Comparison of ENCODE assay signal across 8 mouse cellular contexts in the genomic region with DNA sequence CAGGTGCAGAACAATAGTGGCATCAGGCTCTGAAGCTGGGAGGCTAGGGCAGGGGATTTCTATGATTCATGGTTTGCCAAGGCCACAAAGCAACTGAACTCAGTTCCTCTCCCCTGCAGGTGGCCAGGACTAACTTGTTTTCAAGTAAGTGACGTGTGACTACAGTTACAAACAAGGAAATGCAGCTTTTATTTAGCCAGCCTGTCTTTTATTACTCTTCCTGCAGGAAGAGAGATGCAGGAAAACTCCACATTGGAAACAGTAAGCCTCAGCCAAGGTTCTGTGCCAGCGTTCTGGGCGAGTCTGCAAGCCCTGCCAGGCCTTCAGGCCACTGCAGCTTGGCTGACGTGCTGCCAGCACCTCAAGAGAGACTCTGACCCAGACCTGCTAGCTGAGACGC. TPM values are rescaled to one million over a fixed set of nuclear protein-coding genes. Genes with fewer than 3 reads are reported as not detected.
DNase-seq lines count a peak whose midpoint lies in the region; ATAC-seq lines count a peak whose summit lies in the region.

No protein-coding gene starts in this region.

- no peak for ATAC-seq in CD4-positive, CD25-positive, alpha-beta regulatory T cell, adult 4 months

- DNase-seq in CD4-positive, CD25-positive, alpha-beta regulatory T cell, adult 2 months (ENCODE audit: low read depth, low spot score), result peak; percentile 15
- peak; percentile 3 for DNase-seq in right cerebral cortex, adult 18-20 months
- DNase-seq in right cerebral cortex, postnatal 25 days, result no peak
- peak; percentile 45 for DNase-seq in gonadal fat pad, adult 2 months (ENCODE audit: low read depth)
- peak; percentile 37 to 50 for DNase-seq in layer of hippocampus, postnatal 10 days (ENCODE audit: low spot score in 2 of 2)
- peak; percentile 65 for DNase-seq in spleen, postnatal 36 days (ENCODE audit: low spot score in 2 of 2)
- DNase-seq in left cerebral cortex, adult 11 months (ENCODE audit: low spot score), result no peak

RNA-seq across cellular contexts. Expression of gene Hfm1, which starts 34.3 kb away (rescaled TPM):
- polyA plus RNA-seq in CD4-positive, CD25-positive, alpha-beta regulatory T cell, adult 4 months (2017; shearing (Covaris generic)), result not detected
- 0.01 TPM in 1 of 2 replicates, not detected in the other for polyA plus RNA-seq in gonadal fat pad, adult 2 months (2012; rRNA removed)
- 1 to 10 TPM; 2.9 to 3.4 TPM for total RNA-seq in layer of hippocampus, postnatal 10 days (2021)

Comparison
In these comparisons a context has a peak if more than half of its experiments do, and no peak if none do; other contexts are left out.
1. DNase-seq: peak in CD4-positive, CD25-positive, alpha-beta regulatory T cell, adult 2 months (single experiment), right cerebral cortex, adult 18-20 months (single experiment), gonadal fat pad, adult 2 months (single experiment), layer of hippocampus, postnatal 10 days (2 of 2) and spleen, postnatal 36 days (2 of 2); none in right cerebral cortex, postnatal 25 days (single experiment) and left cerebral cortex, adult 11 months (single experiment).